Comparison of ENCODE assay signal across 9 mouse cellular contexts in genomic region chr4:32906627-32907026, GRCm38 (mm10). TPM values are rescaled to one million over a fixed set of nuclear protein-coding genes. Genes with fewer than 3 reads are reported as not detected.
DNase-seq lines count a peak whose midpoint lies in the region; ATAC-seq and TF ChIP-seq lines count a peak whose summit lies in the region.
"Had no signal": no experiment of that assay in that cellular context is flagged by ENCODE, and none has a peak within 500 bp of the region (broad histone marks: within the 10 kb centered on the region; RNA-seq: fewer than 3 reads in every experiment).

No protein-coding gene starts in this region.

- H3K36me3 ChIP-seq in embryonic facial prominence, embryonic 14.5 days (ENCODE audit: control insufficient read depth, insufficient read depth, low read length), result no peaks in the 10 kb centered on the region
- H3K36me3 ChIP-seq in embryonic facial prominence, embryonic 10.5 days (replicated peaks), result no peaks in the 10 kb centered on the region
- H3K36me3 ChIP-seq in MEL (ENCODE audit: control insufficient read depth in 1 of 2, insufficient read depth in 2 of 2, low read length in 2 of 2), result peaks cover 0 to 9% of the 10 kb centered on the region in 2 experiments; a peak in 2 of 4 replicates
- no peaks in the 10 kb centered on the region for H3K36me3 ChIP-seq in intestine, embryonic 16.5 days (ENCODE audit: control insufficient read depth, insufficient read depth, low read length)
- H3K36me3 ChIP-seq: G1E had no signal

- no peak for TF ChIP-seq EP300 in MEL (IDR thresholded peaks at IDR 0.05; ENCODE audit: low read depth in 1 of 2, low read length in 2 of 2)

- no peaks in the 10 kb centered on the region for H3K4me1 ChIP-seq in embryonic facial prominence, embryonic 14.5 days (ENCODE audit: control insufficient read depth, insufficient read depth, low read length)
- peaks cover 9% of the 10 kb centered on the region for H3K4me1 ChIP-seq in embryonic facial prominence, embryonic 10.5 days
- H3K4me1 ChIP-seq in MEL (ENCODE audit: control insufficient read depth in 1 of 2, insufficient read depth in 2 of 2, low read length in 2 of 2), result peaks cover 0 to 2% of the 10 kb centered on the region in 2 experiments; a peak in 2 of 4 replicates
- no peaks in the 10 kb centered on the region for H3K4me1 ChIP-seq in intestine, embryonic 16.5 days (ENCODE audit: control insufficient read depth, insufficient read depth, low read length)

- H3K4me2 ChIP-seq in embryonic facial prominence, embryonic 14.5 days (ENCODE audit: low read depth, low read length), result no peak overlapping the region
- no peak overlapping the region for H3K4me2 ChIP-seq in intestine, embryonic 16.5 days (ENCODE audit: low read depth, low read length)

- TF ChIP-seq POLR2A in MEL (IDR thresholded peaks at IDR 0.05; ENCODE audit: control insufficient read depth in 1 of 2, insufficient read depth in 1 of 2, low read depth in 1 of 2, low read length in 2 of 2, poor library complexity in 1 of 2), result no peak

- peak; percentile 55; the same call in 1 of the 2 replicates for ATAC-seq in embryonic facial prominence, embryonic 14.5 days (ENCODE audit: low read depth)
- ATAC-seq in intestine, embryonic 16.5 days, result no peak

- peak; percentile 86 for DNase-seq in embryonic facial prominence, embryonic 14.5 days (ENCODE audit: low spot score)
- DNase-seq in embryonic facial prominence, embryonic 10.5 days (ENCODE audit: low spot score), result no peak
- DNase-seq in MEL (ENCODE audit: low read depth, low spot score), result peak; percentile 54
- DNase-seq in frontal cortex, postnatal 10 days (ENCODE audit: low spot score in 2 of 2), result peak; percentile 46 to 47
- DNase-seq in heart, postnatal 14 days, result peak; percentile 72 to 86
- DNase-seq in left cerebral cortex, adult 2 months (ENCODE audit: extremely low spot score in 1 of 2, low spot score in 2 of 2), result peak; percentile 53 to 60
- DNase-seq in right cerebral cortex, postnatal 25 days, result peak; percentile 53

- WGBS in embryonic facial prominence, embryonic 14.5 days, result 60% methylated on average over 6 of the region's 6 CpGs
- 81% methylated on average over 6 of the region's 6 CpGs for WGBS in embryonic facial prominence, embryonic 10.5 days
- WGBS in intestine, embryonic 16.5 days, result 56% methylated on average over 6 of the region's 6 CpGs

- no peaks in the 10 kb centered on the region for H3K9me3 ChIP-seq in embryonic facial prominence, embryonic 14.5 days (ENCODE audit: control insufficient read depth, low read length)
- H3K9me3 ChIP-seq in embryonic facial prominence, embryonic 10.5 days, result no peaks in the 10 kb centered on the region
- H3K9me3 ChIP-seq in MEL (replicated peaks; ENCODE audit: insufficient read depth, low read length), result no peaks in the 10 kb centered on the region
- no peaks in the 10 kb centered on the region for H3K9me3 ChIP-seq in intestine, embryonic 16.5 days (ENCODE audit: control insufficient read depth, low read length)
- H3K9me3 ChIP-seq: G1E had no signal

- H3K79me2 ChIP-seq in MEL (ENCODE audit: control insufficient read depth, insufficient read depth, low read length, poor library complexity), result no peaks in the 10 kb centered on the region

- no peak for TF ChIP-seq RAD21 in MEL (IDR thresholded peaks at IDR 0.05; ENCODE audit: low read depth, low read length)

- no peaks in the 10 kb centered on the region for H3K27me3 ChIP-seq in embryonic facial prominence, embryonic 14.5 days (replicated peaks; ENCODE audit: control insufficient read depth, insufficient read depth, low read length)
- H3K27me3 ChIP-seq in embryonic facial prominence, embryonic 10.5 days (replicated peaks; ENCODE audit: low read depth, poor library complexity, severe bottlenecking), result no peaks in the 10 kb centered on the region
- H3K27me3 ChIP-seq in MEL (ENCODE audit: control insufficient read depth in 1 of 2, insufficient read depth in 2 of 2, low read length in 2 of 2), result no peaks in the 10 kb centered on the region; a peak in 1 of 4 replicates
- H3K27me3 ChIP-seq in intestine, embryonic 16.5 days (replicated peaks; ENCODE audit: control insufficient read depth, insufficient read depth, low read length), result no peaks in the 10 kb centered on the region

- H3K4me3 ChIP-seq in embryonic facial prominence, embryonic 14.5 days (ENCODE audit: low read depth, low read length), result no peak overlapping the region
- no peak overlapping the region for H3K4me3 ChIP-seq in embryonic facial prominence, embryonic 10.5 days
- no peak overlapping the region for H3K4me3 ChIP-seq in MEL (ENCODE audit: control insufficient read depth in 1 of 2, insufficient read depth in 1 of 2, low read depth in 2 of 2, low read length in 2 of 2)
- H3K4me3 ChIP-seq in left cerebral cortex, adult 2 months, result no peak overlapping the region
- no peak overlapping the region for H3K4me3 ChIP-seq in intestine, embryonic 16.5 days (ENCODE audit: low read length)

- intact Hi-C loops in heart, postnatal 14 days (cut with DNase I), result no loop called here
- intact Hi-C loops in left cerebral cortex, adult 2 months (cut with DNase I), result no loop called here

- TF ChIP-seq CTCF in MEL (IDR thresholded peaks at IDR 0.05 in 2 of 3, conservative IDR thresholded peaks at IDR 0.05 in 1 of 3; ENCODE audit: control insufficient read depth in 1 of 3, insufficient read depth in 1 of 3, low read depth in 2 of 3, low read length in 3 of 3, poor library complexity in 1 of 3, severe bottlenecking in 1 of 3), result no peak
- no peak for TF ChIP-seq CTCF in left cerebral cortex, adult 2 months (IDR thresholded peaks at IDR 0.05)

- H3K9ac ChIP-seq in embryonic facial prominence, embryonic 14.5 days (ENCODE audit: low read depth, low read length), result no peak overlapping the region
- H3K9ac ChIP-seq in MEL (ENCODE audit: control insufficient read depth, low read depth, low read length, poor library complexity, severe bottlenecking), result no peak overlapping the region
- H3K9ac ChIP-seq in intestine, embryonic 16.5 days (ENCODE audit: low read depth, low read length), result no peak overlapping the region

- no peak overlapping the region for H3K27ac ChIP-seq in embryonic facial prominence, embryonic 14.5 days (replicated peaks; ENCODE audit: low read depth, low read length)
- no peak overlapping the region for H3K27ac ChIP-seq in embryonic facial prominence, embryonic 10.5 days (replicated peaks)
- no peak overlapping the region for H3K27ac ChIP-seq in MEL (ENCODE audit: control insufficient read depth, low read depth, low read length)
- no peak overlapping the region for H3K27ac ChIP-seq in left cerebral cortex, adult 2 months
- H3K27ac ChIP-seq in intestine, embryonic 16.5 days (ENCODE audit: low read length), result no peak overlapping the region

TF ChIP-seq in MEL, 35 proteins besides CTCF, POLR2A, EP300 and RAD21:
- TF ChIP-seq TCF12 (IDR thresholded peaks at IDR 0.05; ENCODE audit: low read depth, low read length) (no peak), KAT2A (conservative IDR thresholded peaks at IDR 0.05; ENCODE audit: low read depth, low read length) (no peak), ETS1 (IDR thresholded peaks at IDR 0.05; ENCODE audit: low read depth, low read length) (peak; percentile 91), GABPA (IDR thresholded peaks at IDR 0.05; ENCODE audit: low read depth, low read length) (no peak), MXI1 (IDR thresholded peaks at IDR 0.05; ENCODE audit: low read depth, low read length) (no peak), GATA1 (IDR thresholded peaks at IDR 0.05; ENCODE audit: low read depth, low read length) (no peak)
TF ChIP-seq in MEL: peak in this region for 1.

RNA-seq across cellular contexts. Expression of gene Ankrd6, which starts 44.0 kb away (rescaled TPM):
- polyA plus RNA-seq in embryonic facial prominence, embryonic 14.5 days (2014; fragmentation: Nextera tagmentation; extraction: Ambion mirVana), result 11.0 and 11.2 TPM in 2 replicates
- 12.2 and 16.4 TPM in 2 replicates for polyA plus RNA-seq in embryonic facial prominence, embryonic 10.5 days (2016; fragmentation: Nextera tagmentation; extraction: Ambion mirVana)
- 1.1 and 1.4 TPM in 2 replicates for total RNA-seq in MEL (2012; rRNA removed)
- 1 to 10 TPM in 1 of 2 experiments, not detected in 1; 1.8 TPM for polyA plus RNA-seq in MEL (2012; ENCODE audit: insufficient read depth in 1 of 2, insufficient read length in 2 of 2, low read depth in 1 of 2, low replicate concordance in 2 of 2, missing spikeins in 1 of 2)
- 1 to 10 TPM; 3.0 to 4.1 TPM for total RNA-seq in heart, postnatal 14 days (2021)
- 10 to 100 TPM; 51.6 to 54.5 TPM for total RNA-seq in left cerebral cortex, adult 2 months (2021)
- 2.8 and 2.9 TPM in 2 replicates for polyA plus RNA-seq in intestine, embryonic 16.5 days (2015; fragmentation: Nextera tagmentation; extraction: Ambion mirVana)
